Mouse (Mus musculus) MEL (cell line): ENCODE measurements around the gene Lgals8. TPM values are rescaled to one million over a fixed set of nuclear protein-coding genes. Genes with fewer than 3 reads are reported as not detected.

Experiments
- DNase-seq: peaks from one replicate; pipeline ENCODE4 v3.0.0; 2011; ENCODE audit warnings: low read depth, low spot score
- H3K27ac ChIP-seq: 2 replicates; pipeline ENCODE4 v1.5.1; 2012; ENCODE audit warnings: low read depth, mild to moderate bottlenecking, control low read depth, low read length, moderate library complexity; ENCODE audit not compliant: control insufficient read depth
- H3K27me3 ChIP-seq, 2 experiments: fragments of 150-350 bp in 1 of 2; sonication (generic) in 1 of 2; 2 replicates each; pipeline ENCODE4 v1.6.1; 2012; ENCODE audit warnings: low read length in 2 of 2, mild to moderate bottlenecking in 2 of 2, improper control_type of control experiment in 1 of 2, moderate library complexity in 1 of 2; ENCODE audit not compliant: insufficient read depth in 2 of 2, control insufficient read depth in 1 of 2
- H3K36me3 ChIP-seq, 2 experiments: 2 replicates each; pipeline ENCODE4 v1.6.1; 2012 to 2014; ENCODE audit warnings: low read length in 2 of 2, improper control_type of control experiment in 1 of 2, inconsistent platforms in 1 of 2, mild to moderate bottlenecking in 1 of 2; ENCODE audit not compliant: insufficient read depth in 2 of 2, control insufficient read depth in 1 of 2
- H3K4me1 ChIP-seq, 2 experiments: fragments of 150-350 bp in 1 of 2; sonication (generic) in 1 of 2; 2 replicates each; pipeline ENCODE4 v1.6.1; 2012; ENCODE audit warnings: low read length in 2 of 2, improper control_type of control experiment in 1 of 2, mild to moderate bottlenecking in 1 of 2; ENCODE audit not compliant: insufficient read depth in 2 of 2, control insufficient read depth in 1 of 2
- H3K4me3 ChIP-seq, 2 experiments: fragments of 150-350 bp in 1 of 2; sonication (generic) in 1 of 2; 2 replicates each; pipeline ENCODE4 v1.5.1; 2012; ENCODE audit warnings: low read depth in 2 of 2, low read length in 2 of 2, mild to moderate bottlenecking in 2 of 2, moderate library complexity in 2 of 2, control low read depth in 1 of 2, improper control_type of control experiment in 1 of 2; ENCODE audit not compliant: control insufficient read depth in 1 of 2, insufficient read depth in 1 of 2
- H3K79me2 ChIP-seq: 2 replicates; pipeline ENCODE4 v1.6.1; 2012; ENCODE audit warnings: mild to moderate bottlenecking, low read length, moderate library complexity; ENCODE audit not compliant: control insufficient read depth, poor library complexity, insufficient read depth
- H3K9ac ChIP-seq: 2 replicates; pipeline ENCODE4 v1.6.1; 2012; ENCODE audit warnings: low read depth, mild to moderate bottlenecking, control low read depth, low read length, moderate library complexity; ENCODE audit not compliant: control insufficient read depth, poor library complexity, severe bottlenecking
- H3K9me3 ChIP-seq: fragments of 150-350 bp; sonication (generic); replicated peaks from 2 replicates; pipeline ENCODE4 v1.6.1; 2012; ENCODE audit warnings: mild to moderate bottlenecking, low read length, improper control_type of control experiment, moderate library complexity; ENCODE audit not compliant: insufficient read depth
- BHLHE40 ChIP-seq: IDR thresholded peaks from 2 replicates; pipeline ENCODE4 v1.6.1; 2012; ENCODE audit warnings: low read depth, mild to moderate bottlenecking, inconsistent platforms, low read length, improper control_type of control experiment, borderline replicate concordance
- CHD1 ChIP-seq: IDR thresholded peaks from 2 replicates; pipeline ENCODE4 v1.6.1; 2012; ENCODE audit warnings: low read depth, mild to moderate bottlenecking, inconsistent platforms, low read length, improper control_type of control experiment
- CHD2 ChIP-seq: IDR thresholded peaks from 2 replicates; pipeline ENCODE4 v1.6.1; 2011; ENCODE audit warnings: low read length, improper control_type of control experiment
- ELF1 ChIP-seq: IDR thresholded peaks from 2 replicates; pipeline ENCODE4 v1.6.1; 2014; ENCODE audit warnings: low read depth, mild to moderate bottlenecking, inconsistent platforms, low read length, improper control_type of control experiment, moderate library complexity
- EP300 ChIP-seq, 2 experiments: IDR thresholded peaks; 2 replicates each; pipeline ENCODE4 v1.6.1; 2011; ENCODE audit warnings: improper control_type of control experiment in 2 of 2, low read length in 2 of 2, low read depth in 1 of 2, mild to moderate bottlenecking in 1 of 2
- ETS1 ChIP-seq: IDR thresholded peaks from 2 replicates; pipeline ENCODE4 v1.6.1; 2012; ENCODE audit warnings: low read depth, mild to moderate bottlenecking, inconsistent platforms, low read length, improper control_type of control experiment, moderate library complexity
- GABPA ChIP-seq: IDR thresholded peaks from 2 replicates; pipeline ENCODE4 v1.6.1; 2012; ENCODE audit warnings: low read depth, mild to moderate bottlenecking, inconsistent platforms, low read length, improper control_type of control experiment, moderate library complexity
- JUND ChIP-seq: IDR thresholded peaks from 2 replicates; pipeline ENCODE4 v1.6.1; 2011; ENCODE audit warnings: low read depth, mild to moderate bottlenecking, improper control_type of control experiment, low read length
- MEF2A ChIP-seq: IDR thresholded peaks from 2 replicates; pipeline ENCODE4 v1.6.1; 2014; ENCODE audit warnings: low read depth, mild to moderate bottlenecking, inconsistent platforms, low read length, improper control_type of control experiment; ENCODE audit not compliant: poor library complexity, insufficient replicate concordance, severe bottlenecking; ENCODE audit errors: extremely low read depth
- MYB ChIP-seq: IDR thresholded peaks from 2 replicates; pipeline ENCODE4 v1.6.1; 2011; ENCODE audit warnings: mild to moderate bottlenecking, low read depth, low read length, improper control_type of control experiment
- NELFE ChIP-seq: IDR thresholded peaks from 2 replicates; pipeline ENCODE4 v1.6.1; 2011; ENCODE audit warnings: low read depth, low read length, improper control_type of control experiment
- NRF1 ChIP-seq: IDR thresholded peaks from 2 replicates; pipeline ENCODE4 v1.6.1; 2014; ENCODE audit warnings: low read depth, mild to moderate bottlenecking, inconsistent platforms, low read length, improper control_type of control experiment, moderate library complexity; ENCODE audit not compliant: poor library complexity, insufficient read depth, severe bottlenecking
- POLR2A ChIP-seq, 2 experiments: IDR thresholded peaks; 2 replicates each; pipeline ENCODE4 v1.6.1; 2011 to 2012; ENCODE audit warnings: low read length in 2 of 2, mild to moderate bottlenecking in 2 of 2, control low read depth in 1 of 2, improper control_type of control experiment in 1 of 2, low read depth in 1 of 2, moderate library complexity in 1 of 2; ENCODE audit not compliant: control insufficient read depth in 1 of 2, insufficient read depth in 1 of 2, poor library complexity in 1 of 2
- POLR2AphosphoS5 ChIP-seq: IDR thresholded peaks from 2 replicates; pipeline ENCODE4 v1.6.1; 2012; ENCODE audit warnings: low read depth, borderline replicate concordance, mild to moderate bottlenecking, inconsistent platforms, low read length, moderate library complexity, mixed read lengths
- RAD21 ChIP-seq: IDR thresholded peaks from 2 replicates; pipeline ENCODE4 v1.6.1; 2011; ENCODE audit warnings: mild to moderate bottlenecking, low read depth, low read length, improper control_type of control experiment
- SIN3A ChIP-seq: IDR thresholded peaks from 2 replicates; pipeline ENCODE4 v1.6.1; 2012; ENCODE audit warnings: low read length, improper control_type of control experiment, inconsistent platforms
- TBP ChIP-seq: IDR thresholded peaks from 2 replicates; pipeline ENCODE4 v1.8.0; 2011; ENCODE audit warnings: low read depth, low read length, improper control_type of control experiment
- UBTF ChIP-seq: IDR thresholded peaks from 2 replicates; pipeline ENCODE4 v1.6.1; 2012; ENCODE audit warnings: low read depth, mild to moderate bottlenecking, inconsistent platforms, low read length, improper control_type of control experiment, moderate library complexity, borderline replicate concordance; ENCODE audit not compliant: insufficient read depth
- ZNF384 ChIP-seq: IDR thresholded peaks from 2 replicates; pipeline ENCODE4 v1.6.1; 2012; ENCODE audit warnings: low read depth, mild to moderate bottlenecking, inconsistent platforms, low read length, improper control_type of control experiment
- polyA plus RNA-seq, 2 experiments: library from polyadenylated mRNA; stranded (reverse) in 1 of 2; unstranded in 1 of 2; fragments of >175 nt in 1 of 2; fragments of >200 nt in 1 of 2; gene quantifications; 2 replicates each; pipeline versions ENCODE4 v1.2.1 to v1.2.4; 2012; ENCODE audit warnings: low replicate concordance in 2 of 2, low read depth in 1 of 2; ENCODE audit not compliant: insufficient read length in 2 of 2, insufficient read depth in 1 of 2, missing spikeins in 1 of 2
- total RNA-seq: library from RNA; depleted of rRNA; stranded (reverse); fragments of 300-350 nt; gene quantifications from 2 replicates; pipeline ENCODE4 v1.2.3, GENCODE M21; 2012

Gene Lgals8
- total and polyA plus RNA-seq, 3 experiments: 12.9 to 23.7 TPM; not detected in 1

DNA sequence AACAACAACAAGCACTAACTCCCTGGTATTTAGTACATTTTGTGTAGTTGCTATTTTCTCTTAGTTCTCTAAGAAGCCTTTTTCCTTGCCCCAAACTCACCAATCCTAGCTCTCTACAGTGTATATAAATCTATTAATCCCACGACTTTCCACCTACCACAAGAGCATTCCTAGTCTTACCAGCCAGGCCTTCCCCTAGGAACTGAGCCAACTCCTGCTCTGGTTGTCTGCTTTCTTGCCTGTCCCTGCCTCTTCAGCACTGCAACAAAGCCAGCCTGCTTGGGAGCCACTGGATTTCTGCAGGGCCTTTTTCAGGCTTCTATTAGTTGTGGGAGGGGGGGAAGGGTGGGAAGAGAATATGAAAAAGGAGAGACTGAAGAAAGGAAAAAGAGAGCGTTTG lies 20.5 kb upstream of the Lgals8 start:
- Histone ChIP-seq H3K9me3 (no peaks in the 10 kb centered on the region), H3K27ac (no peak overlapping the region), H3K4me1 (no peaks in the 10 kb centered on the region), H3K4me3 (no peak overlapping the region), H3K9ac (no peak overlapping the region), H3K27me3 (peaks cover 0 to under 1% of the 10 kb centered on the region in 2 experiments; a peak in 2 of 4 replicates), H3K79me2 (no peaks in the 10 kb centered on the region), H3K36me3 (no peaks in the 10 kb centered on the region)
- TF ChIP-seq POLR2A (IDR thresholded peaks at IDR 0.05; ENCODE audit: control insufficient read depth in 1 of 2, insufficient read depth in 1 of 2, low read depth in 1 of 2, low read length in 2 of 2, poor library complexity in 1 of 2) (no peak), JUND (no peak), GABPA (no peak), SIN3A (no peak), NRF1 (no peak), TBP (no peak), CHD1 (no peak), EP300 (IDR thresholded peaks at IDR 0.05; ENCODE audit: low read depth in 1 of 2, low read length in 2 of 2) (no peak), ZNF384 (no peak), RAD21 (no peak), POLR2AphosphoS5 (no peak), CHD2 (no peak), MEF2A (no peak), ELF1 (no peak), ETS1 (no peak)
- no peak for DNase-seq

DNA sequence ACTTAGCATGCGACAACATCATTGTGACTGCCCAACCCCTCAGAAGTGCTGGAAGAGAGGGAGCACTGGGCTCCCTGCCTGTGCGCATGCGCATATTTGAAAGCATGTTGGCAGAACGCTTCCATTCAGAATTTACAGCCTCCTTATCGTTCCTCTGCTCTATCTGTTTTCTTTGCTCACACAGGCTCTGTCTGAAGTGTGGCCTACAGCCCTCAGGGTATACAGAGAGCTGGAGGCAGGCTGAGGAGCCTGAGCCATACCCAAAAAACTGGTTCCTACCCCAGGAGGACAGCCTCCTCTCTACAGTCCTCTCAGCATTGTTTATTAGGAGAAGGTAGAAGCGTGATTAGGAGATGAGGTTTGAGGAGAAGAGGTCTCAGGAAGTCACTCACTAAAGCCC lies 15.1 kb upstream of the Lgals8 start:
- TF ChIP-seq MYB (no peak), CHD2 (no peak), UBTF (no peak), RAD21 (no peak), BHLHE40 (no peak), NELFE (no peak), ETS1 (no peak)
- Histone ChIP-seq H3K27ac (no peak overlapping the region), H3K9ac (no peak overlapping the region), H3K79me2 (no peaks in the 10 kb centered on the region), H3K9me3 (no peaks in the 10 kb centered on the region), H3K36me3 (no peaks in the 10 kb centered on the region), H3K4me3 (no peak overlapping the region), H3K4me1 (no peaks in the 10 kb centered on the region), H3K27me3 (peaks cover 0 to 2% of the 10 kb centered on the region in 2 experiments; a peak in 2 of 4 replicates)
- no peak for DNase-seq
